Mouse (Mus musculus) heart, postnatal 0 days (tissue): Measurements from ENCODE around the gene Sgms1.

Source experiments
- CTCF ChIP-seq: IDR thresholded peaks from 2 replicates; pipeline ENCODE4 v1.5.1; 2016; ENCODE audit warnings: antibody characterized with exemption, control low read depth, low read depth
- EP300 ChIP-seq: IDR thresholded peaks from 2 replicates; pipeline ENCODE4 v1.6.1; 2016; ENCODE audit warnings: antibody characterized with exemption, low read depth

GRCm38 (mm10) chr19:32376054-32376453 lies 13.5 kb downstream of the Sgms1 start:
- no peak for TF ChIP-seq EP300
- TF ChIP-seq CTCF: no peak
